Mouse (Mus musculus) thymus, adult 2 months (tissue): Measurements from ENCODE around the gene RPS10-NUDT3. TPM values are rescaled to one million over a fixed set of nuclear protein-coding genes. Genes with fewer than 3 reads are reported as not detected.
A peak's percentile ranks its signal among the peaks of the same experiment; 100 is the strongest.

Source experiments
- DNase-seq: peaks from one replicate; pipeline ENCODE4 v3.0.0; 2021
- H3K27ac ChIP-seq: fragments of 200-500 bp; 2 replicates; pipeline ENCODE4 v1.5.1; 2012; ENCODE audit warnings: low read length, control low read depth; ENCODE audit not compliant: control insufficient read depth, insufficient read depth
- H3K27me3 ChIP-seq: fragments of 200-500 bp; 2 replicates; pipeline ENCODE4 v1.6.1; 2012; ENCODE audit warnings: mild to moderate bottlenecking, low read length, moderate library complexity, mixed read lengths; ENCODE audit not compliant: control insufficient read depth, insufficient read depth
- H3K36me3 ChIP-seq: fragments of 200-500 bp; 2 replicates; pipeline ENCODE4 v1.6.1; 2012; ENCODE audit warnings: mild to moderate bottlenecking, low read length, moderate library complexity; ENCODE audit not compliant: control insufficient read depth, insufficient read depth
- H3K4me1 ChIP-seq: fragments of 200-500 bp; replicated peaks from 2 replicates; pipeline ENCODE4 v1.6.1; 2012; ENCODE audit warnings: low read length; ENCODE audit not compliant: control insufficient read depth, insufficient read depth
- H3K4me3 ChIP-seq: fragments of 200-500 bp; 2 replicates; pipeline ENCODE4 v1.5.1; 2012; ENCODE audit warnings: mild to moderate bottlenecking, low read length, control low read depth, moderate library complexity; ENCODE audit not compliant: control insufficient read depth, insufficient read depth
- CTCF ChIP-seq: fragments of 200-500 bp; IDR thresholded peaks from 2 replicates; pipeline ENCODE4 v1.5.1; 2012; ENCODE audit warnings: mild to moderate bottlenecking, control low read depth, low read length, moderate library complexity, borderline replicate concordance; ENCODE audit not compliant: control insufficient read depth, poor library complexity, insufficient read depth; ENCODE audit errors: extremely low read depth
- POLR2A ChIP-seq: fragments of 200-500 bp; IDR thresholded peaks from 2 replicates; pipeline ENCODE4 v1.6.1; 2012; ENCODE audit warnings: mild to moderate bottlenecking, low read length, control low read depth, moderate library complexity; ENCODE audit not compliant: control insufficient read depth, poor library complexity, insufficient read depth; ENCODE audit errors: extremely low read depth
- WGBS: fragments of 180-500 bp; shearing (Covaris S2); methylation state at CpG from one replicate; pipeline ENCODE4 v1.1.7; 2018; 5-methylcytosine and 5-hydroxymethylcytosine counted together
- polyA plus RNA-seq: library from polyadenylated mRNA; depleted of rRNA; stranded (reverse); fragments of >200 nt; gene quantifications from 2 replicates; pipeline ENCODE4 v1.2.3, GENCODE M21; 2012

Gene RPS10-NUDT3
- polyA plus RNA-seq, 1 experiment: not detected

- H3K27me3 ChIP-seq: no peaks in the 10 kb centered on the region
- peaks cover 54% of the 10 kb centered on the region for H3K4me1 ChIP-seq
- TF ChIP-seq CTCF (no peak), POLR2A (peak; percentile 36; the same call in 1 of the 2 replicates)
- H3K4me3 ChIP-seq: peak overlapping the region; percentile 53
- WGBS: 0% methylated on average over 55 of the region's 55 CpGs
- H3K27ac ChIP-seq: peak overlapping the region; percentile 70
- H3K36me3 ChIP-seq: peaks cover 4% of the 10 kb centered on the region
- peak; percentile 82 for DNase-seq
These were observed 79.4 kb downstream of the RPS10-NUDT3 start for GRCm38 (mm10) chr17:27555512-27556172.

- peak overlapping the region; percentile 70 for H3K27ac ChIP-seq
- peak overlapping the region; percentile 53 for H3K4me3 ChIP-seq
- H3K27me3 ChIP-seq: no peaks in the 10 kb centered on the region
- peaks cover 52% of the 10 kb centered on the region for H3K4me1 ChIP-seq
- WGBS: 2% methylated on average over 24 of the region's 39 CpGs
- TF ChIP-seq POLR2A: no peak
- no peak for TF ChIP-seq CTCF
- H3K36me3 ChIP-seq: peaks cover 2% of the 10 kb centered on the region; the same call in 1 of the 2 replicates
- peak; percentile 81 for DNase-seq
These were observed 79.9 kb downstream of the RPS10-NUDT3 start for GRCm38 (mm10) chr17:27555075-27555511.

- Histone ChIP-seq H3K4me3 (peak overlapping the region; percentile 53), H3K4me1 (peaks cover 47% of the 10 kb centered on the region), H3K27me3 (no peaks in the 10 kb centered on the region), H3K27ac (peak overlapping the region; percentile 15), H3K36me3 (no peaks in the 10 kb centered on the region)
- WGBS: 55% methylated on average over 20 of the region's 20 CpGs
- DNase-seq: no peak
- TF ChIP-seq POLR2A (no peak), CTCF (no peak)
These were observed 80.7 kb downstream of the RPS10-NUDT3 start for GRCm38 (mm10) chr17:27554062-27554960.

GRCm38 (mm10) chr17:27552215-27553201 is 82.5 kb downstream of the RPS10-NUDT3 start:
- Histone ChIP-seq H3K36me3 (no peaks in the 10 kb centered on the region), H3K27me3 (no peaks in the 10 kb centered on the region), H3K27ac (no peak overlapping the region), H3K4me1 (peaks cover 33% of the 10 kb centered on the region), H3K4me3 (no peak overlapping the region)
- TF ChIP-seq CTCF (no peak), POLR2A (no peak)
- WGBS: 54% methylated on average over 23 of the region's 23 CpGs
- no peak for DNase-seq

- no peaks in the 10 kb centered on the region for H3K27me3 ChIP-seq
- TF ChIP-seq POLR2A: no peak
- no peak for TF ChIP-seq CTCF
- H3K27ac ChIP-seq: no peak overlapping the region
- H3K4me3 ChIP-seq: no peak overlapping the region
- no peak for DNase-seq
- peaks cover 35% of the 10 kb centered on the region for H3K4me1 ChIP-seq
- 69% methylated on average over 10 of the region's 10 CpGs for WGBS
- no peaks in the 10 kb centered on the region for H3K36me3 ChIP-seq
These were observed 83.6 kb downstream of the RPS10-NUDT3 start for GRCm38 (mm10) chr17:27551393-27551940.
